Mouse (Mus musculus) adrenal gland, adult (tissue): Measurements from ENCODE around the gene Klhl42.
A peak's percentile ranks its signal among the peaks of the same experiment; 100 is the strongest.

Experiments used
- DNase-seq, 2 experiments: peaks; one replicate each; pipeline ENCODE4 v3.0.0; 2022 to 2023; ENCODE audit warnings: low spot score in 1 of 2; ENCODE audit not compliant: inconsistent age in 2 of 2

The Klhl42 gene

DNA sequence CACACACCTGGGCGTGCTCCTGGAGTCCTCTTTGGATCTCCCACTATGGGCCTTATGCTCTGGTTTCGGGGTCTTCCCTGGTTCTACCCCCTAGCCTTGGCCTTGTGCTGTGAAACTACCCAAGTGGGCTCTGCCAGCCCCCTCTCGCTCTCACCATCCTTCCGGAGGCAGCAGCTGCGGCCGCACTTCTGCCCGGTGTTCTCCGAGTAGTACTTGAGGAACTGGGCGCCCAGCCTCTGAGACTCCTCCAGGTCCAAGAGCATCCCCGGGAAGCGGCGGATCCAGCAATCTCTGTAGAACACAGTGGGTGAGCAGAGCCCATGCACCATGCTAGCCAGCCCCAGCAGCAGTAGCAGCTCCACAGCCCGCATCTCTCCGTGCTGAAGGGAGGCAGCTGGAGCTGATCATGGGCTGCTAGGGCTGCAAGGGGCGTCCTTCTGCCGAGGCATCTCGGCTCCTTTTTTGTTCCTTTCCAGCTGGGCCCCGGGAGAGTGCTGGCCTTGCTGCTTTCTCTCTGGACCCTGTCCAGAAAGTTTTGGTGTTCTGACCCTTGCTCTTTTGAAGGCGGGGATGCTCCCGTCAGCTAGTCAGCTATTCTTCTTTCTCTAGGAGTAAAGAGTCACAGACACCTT lies 4.5 kb upstream of the Klhl42 start, which contains the start of gene Mansc4:
Mansc4 (minus strand) TSS at position 439 of the 632 bp plus-strand sequence.
- DNase-seq = peak; percentile 46 to 69

DNA sequence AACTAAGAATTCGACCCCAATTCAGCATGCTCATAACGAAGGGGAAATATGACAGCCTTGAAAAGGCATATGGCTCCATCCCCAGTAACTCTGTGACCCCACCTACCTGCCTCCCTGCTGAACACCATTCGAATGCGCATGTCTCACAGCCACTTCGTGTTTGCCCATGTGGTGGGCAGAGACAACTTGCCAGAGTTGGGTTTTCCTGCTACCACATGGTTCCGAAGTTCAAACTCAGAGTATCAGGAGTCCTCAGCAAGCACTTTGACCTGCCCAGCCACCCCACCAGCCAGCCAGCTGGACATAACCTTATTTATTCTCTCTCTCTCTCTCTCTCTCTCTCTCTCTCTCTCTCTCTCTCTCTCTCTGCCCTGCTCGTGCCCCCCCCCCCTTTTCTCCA lies 3.4 kb upstream of the Klhl42 start:
- no peak for DNase-seq

DNA sequence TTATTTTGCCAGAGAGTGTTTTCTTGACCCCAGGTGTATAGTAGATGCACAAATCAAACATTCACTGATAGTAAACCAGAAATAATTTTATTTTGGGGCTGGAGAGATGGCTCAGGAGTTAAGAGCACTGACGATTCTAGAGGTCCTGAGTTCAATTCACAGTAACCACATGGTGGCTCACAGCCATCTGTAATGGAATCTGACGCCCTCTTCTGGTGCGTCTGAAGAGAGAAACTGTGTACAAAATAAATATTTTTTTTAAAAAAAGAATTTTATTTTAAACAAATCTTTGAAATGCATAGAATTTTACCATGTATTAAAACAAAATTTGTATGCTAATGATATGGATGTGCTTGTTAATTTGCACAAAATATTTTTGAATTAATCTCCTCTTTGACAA lies 2.7 kb upstream of the Klhl42 start:
- no peak for DNase-seq

DNA sequence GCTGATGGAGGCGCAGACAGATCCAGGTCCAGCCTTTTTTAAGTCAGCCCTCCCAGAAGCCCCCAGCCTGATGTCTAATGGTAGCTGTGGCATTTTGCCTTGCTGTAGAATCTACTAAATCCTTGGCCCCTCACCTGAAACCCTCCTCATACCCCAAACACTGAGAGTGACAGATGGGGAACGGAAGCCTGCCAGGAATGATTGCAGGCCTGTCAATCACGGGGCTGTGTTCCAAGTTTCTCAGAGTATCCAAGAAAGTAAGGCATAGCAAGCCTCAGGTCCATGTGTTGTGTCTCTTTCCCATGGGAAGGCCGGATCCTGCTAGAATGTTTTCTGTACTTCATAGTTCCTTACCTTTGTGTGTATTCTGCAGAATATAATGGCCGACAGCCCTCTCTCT lies 988 bp upstream of the Klhl42 start:
- DNase-seq = no peak

DNA sequence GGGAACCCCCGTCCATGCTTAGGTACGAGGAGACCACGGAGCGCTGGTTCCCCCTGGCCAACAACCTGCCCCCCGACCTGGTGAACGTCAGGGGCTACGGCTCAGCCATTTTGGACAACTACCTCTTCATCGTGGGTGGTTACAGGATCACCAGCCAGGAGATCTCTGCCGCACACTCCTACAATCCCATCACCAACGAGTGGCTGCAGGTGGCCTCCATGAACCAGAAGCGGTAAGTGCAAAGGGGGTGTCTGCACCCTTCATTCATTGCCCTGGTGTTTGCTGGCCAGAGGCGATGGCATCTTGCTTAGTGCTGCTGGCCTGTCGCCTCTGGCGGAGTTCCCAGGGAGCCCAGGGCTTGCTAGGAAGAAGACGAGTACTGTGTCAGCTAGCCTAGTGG lies 957 bp downstream of the Klhl42 start:
- DNase-seq = peak; percentile 60 to 83

DNA sequence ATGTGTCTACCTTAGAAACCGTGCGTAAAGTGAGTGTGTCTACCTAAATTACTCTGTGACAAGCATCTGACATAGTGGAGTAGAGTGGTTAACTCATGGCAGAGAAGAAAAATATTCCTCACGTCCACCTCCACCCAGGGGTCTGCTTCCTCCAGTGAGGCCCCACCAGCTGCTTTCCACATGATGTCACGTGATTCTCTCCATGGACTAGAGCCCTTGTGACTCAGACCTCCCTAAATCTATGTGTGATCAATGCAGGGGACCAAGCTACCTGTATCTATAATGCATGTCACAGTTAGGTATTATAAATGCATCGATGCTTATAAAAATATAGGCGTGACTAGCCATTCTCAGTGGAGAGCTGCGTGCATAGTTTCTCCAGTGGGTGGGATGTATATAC lies 3.6 kb downstream of the Klhl42 start:
- no peak for DNase-seq

DNA sequence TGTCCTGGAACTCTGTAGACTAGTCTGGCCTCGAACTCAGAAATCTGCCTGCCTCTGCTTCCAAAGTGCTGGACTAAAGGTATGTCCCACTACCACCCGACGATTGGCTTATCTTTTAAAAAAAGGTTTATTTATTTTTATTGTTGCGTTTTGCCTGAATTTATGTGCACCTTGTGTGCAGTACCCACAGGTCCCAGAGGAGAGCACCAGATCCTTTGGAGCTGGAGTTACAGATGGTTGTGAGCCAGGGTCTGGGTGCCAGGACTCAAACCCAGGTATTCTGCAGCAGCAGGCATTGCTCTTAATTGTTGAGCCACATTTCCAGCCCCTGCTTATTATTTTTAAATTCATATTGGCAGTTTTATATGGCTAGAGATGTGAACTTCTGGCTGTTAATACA lies 4.9 kb downstream of the Klhl42 start:
- no peak for DNase-seq

DNA sequence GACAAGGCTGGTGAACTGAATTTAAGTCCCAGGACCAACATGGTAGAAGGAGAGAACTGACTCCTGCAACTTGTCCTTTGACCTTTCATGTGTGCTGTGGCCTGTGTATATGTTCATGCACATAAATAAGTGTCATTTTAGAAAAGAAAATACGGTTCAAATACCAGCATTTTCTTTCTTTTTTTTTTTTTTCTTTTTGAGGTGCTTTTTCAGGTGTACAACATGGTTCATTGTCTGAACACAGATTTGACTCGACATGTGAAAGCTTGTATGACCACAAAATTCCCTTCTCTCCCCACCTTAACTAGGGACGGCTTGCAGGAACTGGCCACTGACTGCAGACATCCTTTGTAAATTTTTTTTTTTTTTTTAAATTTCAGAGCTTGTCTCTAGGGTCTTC lies 5.8 kb downstream of the Klhl42 start:
- no peak for DNase-seq

DNA sequence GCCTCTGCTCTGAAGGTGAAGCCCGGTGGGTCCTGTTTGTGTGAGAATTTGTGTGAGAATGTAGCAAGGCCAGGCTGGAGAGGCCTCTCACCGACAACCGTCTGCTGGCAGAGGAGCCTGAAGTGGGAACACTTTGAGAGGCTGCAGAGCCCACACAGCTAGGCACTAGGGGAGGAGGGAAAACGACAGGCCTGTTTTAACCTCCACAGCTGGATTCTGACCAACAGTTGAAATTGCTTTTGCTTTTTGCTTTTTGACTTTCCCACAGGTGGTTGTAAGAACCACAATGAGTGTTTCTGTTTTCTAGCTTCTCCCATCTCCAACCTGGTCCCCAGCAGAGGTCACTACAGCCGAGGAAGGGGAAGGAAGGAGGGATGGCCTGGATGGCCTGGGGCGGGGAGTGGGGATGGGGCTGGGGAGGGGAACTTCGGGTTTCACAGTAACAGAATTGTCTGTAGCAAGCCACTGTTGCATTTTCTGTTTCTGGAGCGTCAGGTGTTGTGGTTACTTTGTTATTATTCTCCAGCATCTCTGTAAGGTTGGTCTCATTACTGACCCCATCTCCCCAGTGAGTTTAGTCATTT lies 6.3 kb downstream of the Klhl42 start:
- no peak for DNase-seq

DNA sequence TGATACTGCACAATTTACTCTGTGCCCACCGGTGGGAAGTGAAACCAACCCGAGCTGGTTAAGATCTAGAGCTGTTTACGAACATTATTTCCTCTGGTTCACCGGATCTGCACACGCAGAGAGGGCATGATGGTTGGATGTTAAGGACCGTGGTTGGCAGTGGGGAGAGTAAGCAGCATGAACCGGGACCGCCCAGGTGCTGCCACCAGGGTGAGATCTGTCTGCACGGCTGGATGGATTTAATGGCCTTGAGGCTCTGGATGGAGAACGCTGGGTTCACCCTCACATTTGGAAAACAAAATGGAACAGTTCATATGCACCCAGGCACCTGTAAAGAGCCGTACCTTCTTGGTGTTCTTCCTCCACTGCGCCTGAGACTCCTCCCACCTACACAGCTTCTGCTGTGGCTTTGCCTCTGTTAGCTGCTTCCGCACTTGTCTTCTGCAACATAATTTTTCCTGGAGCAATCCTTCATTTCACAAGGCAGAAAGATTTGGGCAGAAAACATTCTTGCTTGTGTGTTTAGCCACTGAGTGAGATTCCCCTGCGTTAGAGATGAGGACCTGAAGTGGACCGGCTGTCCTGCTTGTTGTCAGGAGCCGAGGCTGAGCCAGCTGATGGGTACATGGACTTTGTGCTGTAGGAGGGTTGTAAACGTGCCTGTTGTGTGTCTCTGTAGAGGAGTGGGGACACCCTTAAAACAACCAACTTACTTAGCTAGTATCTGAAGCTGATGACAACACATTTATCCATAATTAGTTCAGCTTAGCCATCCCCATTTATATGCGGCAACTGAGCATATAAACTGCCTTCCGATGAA lies 8.5 kb downstream of the Klhl42 start:
- DNase-seq = no peak

DNA sequence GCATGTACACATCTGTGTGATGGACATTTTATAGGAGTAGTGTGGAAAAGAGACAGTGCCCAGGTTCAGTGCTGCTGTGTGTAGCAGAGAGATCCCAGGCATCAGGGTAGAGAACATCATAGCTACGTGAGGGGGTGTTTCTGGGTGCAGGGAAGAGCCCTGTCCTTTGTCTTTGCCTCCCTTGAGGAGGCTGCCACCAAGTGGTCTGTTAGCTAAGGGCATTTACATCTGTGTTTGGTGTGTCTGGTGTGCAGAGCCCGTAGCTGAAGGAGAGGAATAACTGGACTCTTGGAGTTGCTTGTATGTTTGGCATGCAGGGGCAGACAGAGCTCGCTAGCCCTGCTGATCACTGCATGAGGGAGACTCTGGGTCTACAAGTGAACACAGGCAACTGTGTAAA lies 11.1 kb downstream of the Klhl42 start:
- DNase-seq = no peak

DNA sequence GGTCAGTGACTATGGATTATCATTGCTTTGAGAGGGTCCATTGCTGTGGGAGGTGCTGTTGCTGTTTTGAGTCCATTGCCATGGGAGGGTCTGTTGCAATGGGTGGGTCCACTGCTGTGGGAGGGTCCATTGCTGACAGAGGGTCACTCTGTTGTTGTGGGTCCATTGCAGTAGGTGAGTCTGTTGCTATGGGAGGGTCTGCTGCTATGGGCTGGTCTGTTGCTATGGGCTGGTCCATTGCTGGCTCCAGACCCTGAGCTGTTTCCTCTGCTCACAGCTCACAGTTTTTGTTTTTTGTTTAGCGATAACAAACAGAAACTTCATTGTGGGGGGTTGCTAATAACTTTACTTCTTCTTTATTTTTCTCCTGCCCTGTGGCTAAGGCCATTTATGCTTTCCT lies 14.3 kb downstream of the Klhl42 start:
- DNase-seq = no peak

DNA sequence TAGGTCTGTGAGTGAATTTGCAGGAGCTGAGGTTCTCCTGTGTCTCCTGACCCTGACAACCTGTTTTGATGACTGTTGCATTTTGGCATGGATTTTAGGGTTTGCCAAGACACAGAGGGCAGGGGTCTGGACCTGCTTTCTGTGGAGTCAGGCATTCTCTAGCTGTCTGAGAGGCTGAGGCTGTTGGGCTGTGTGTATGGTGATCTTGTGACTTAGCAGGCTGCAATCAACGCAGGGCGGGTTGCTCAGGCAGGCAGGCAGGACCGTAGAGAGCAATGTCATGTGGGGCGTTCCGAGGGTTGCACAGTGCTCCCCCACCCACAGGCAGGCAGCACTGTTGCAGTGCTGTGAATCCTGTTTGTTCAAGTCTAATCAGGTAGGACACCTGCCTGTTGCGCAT lies 15.5 kb downstream of the Klhl42 start:
- DNase-seq = peak in 1 of 2 experiments; percentile 17

DNA sequence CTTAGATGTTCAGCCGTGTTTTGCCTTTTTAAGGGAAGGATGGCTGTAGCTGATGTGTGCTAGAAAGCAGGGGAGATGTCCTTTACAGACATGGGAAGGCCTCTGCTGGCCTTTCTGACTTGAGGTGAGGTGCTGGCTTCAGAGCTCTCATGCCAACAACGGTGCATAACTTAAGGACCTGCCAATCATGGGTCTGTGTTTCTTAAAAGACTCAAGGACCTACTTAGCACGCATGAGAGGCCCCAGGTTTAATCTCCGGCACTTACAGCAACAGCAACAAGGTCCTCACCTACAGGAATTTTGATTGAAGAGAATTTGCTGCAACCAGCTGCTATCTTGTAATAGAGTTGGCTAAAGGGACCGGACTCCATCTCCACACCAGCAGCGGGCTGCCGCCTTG lies 18.1 kb downstream of the Klhl42 start:
- DNase-seq = peak in 1 of 2 experiments; percentile 15

DNA sequence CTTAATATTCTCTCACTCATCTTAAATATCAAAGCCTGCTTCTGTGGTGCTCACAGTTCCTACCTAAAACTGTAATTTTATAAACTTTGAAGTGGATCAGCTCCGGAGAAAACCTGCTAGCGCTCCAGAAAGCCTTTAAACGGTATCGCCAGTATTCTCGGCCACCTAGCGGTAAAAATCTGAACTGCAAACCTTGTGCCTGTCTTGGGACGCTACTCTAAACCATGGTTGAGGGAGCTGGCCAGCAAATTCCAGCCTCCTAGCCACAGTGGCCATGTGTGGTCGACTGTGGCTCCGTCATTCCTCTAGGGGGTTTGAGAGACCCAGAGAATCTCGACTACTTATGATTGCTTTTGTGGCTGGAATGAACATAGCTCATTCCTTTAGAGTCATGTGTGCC lies 25.4 kb downstream of the Klhl42 start:
- DNase-seq = peak; percentile 73 to 94

DNA sequence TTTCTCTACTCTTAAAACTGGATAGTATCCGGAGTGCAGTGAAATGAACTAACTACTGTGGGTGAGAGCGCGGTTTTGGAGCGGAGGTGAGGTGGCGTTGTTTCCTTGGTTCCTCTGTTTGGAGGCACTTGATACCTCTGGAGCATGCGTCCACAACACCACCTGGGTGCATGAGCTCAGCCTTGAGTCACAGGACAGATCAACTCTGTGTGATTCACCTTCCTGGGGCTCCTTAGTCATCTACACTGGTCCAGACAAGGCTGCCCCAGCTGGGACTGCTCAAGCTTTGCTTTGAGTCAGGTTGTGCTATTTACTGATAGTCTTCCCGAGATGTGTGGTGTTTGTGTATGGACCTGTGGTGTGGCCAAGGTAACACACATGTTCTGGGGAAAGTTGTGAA lies 26.6 kb downstream of the Klhl42 start:
- peak in 1 of 2 experiments; percentile 27 for DNase-seq

DNA sequence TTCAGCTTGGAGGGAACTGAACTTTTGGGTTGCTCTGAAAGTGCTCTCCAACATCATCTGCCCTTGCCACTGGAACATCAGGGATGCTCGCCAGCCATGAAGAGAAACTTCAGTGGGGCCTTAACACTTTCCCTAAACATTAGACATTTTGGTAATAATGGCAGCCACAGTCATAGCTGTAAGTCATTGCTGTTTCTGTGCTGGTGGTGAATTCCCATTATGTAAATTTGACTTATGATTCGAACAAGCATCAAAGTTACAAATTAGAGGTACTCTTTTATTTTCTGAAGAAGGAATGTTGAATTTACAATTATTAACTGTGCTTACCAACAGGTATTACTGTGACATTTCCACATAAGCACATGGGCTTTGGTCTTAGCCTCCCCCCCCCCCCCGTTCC lies 27.0 kb downstream of the Klhl42 start:
- no peak for DNase-seq

DNA sequence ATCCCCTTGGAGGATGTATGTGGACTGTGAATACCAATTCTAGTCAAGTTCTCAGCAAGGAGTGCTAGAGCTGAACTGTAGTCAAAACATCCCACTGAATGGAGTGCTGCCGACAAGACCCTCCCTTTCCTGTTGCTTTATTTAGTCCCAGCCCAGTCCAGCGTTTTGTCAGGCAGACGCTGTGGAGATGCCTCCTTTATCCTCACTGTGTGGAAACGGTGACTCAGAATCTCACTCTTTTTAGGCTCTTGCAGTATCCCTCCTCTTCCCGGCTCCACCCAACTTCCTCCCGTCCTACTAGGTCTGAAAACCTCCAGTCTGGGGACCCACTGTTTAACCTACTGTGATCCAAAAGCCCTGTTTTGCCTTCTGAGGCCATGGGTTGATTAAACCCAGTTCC lies 30.1 kb downstream of the Klhl42 start:
- DNase-seq = peak in 1 of 2 experiments; percentile 19

DNA sequence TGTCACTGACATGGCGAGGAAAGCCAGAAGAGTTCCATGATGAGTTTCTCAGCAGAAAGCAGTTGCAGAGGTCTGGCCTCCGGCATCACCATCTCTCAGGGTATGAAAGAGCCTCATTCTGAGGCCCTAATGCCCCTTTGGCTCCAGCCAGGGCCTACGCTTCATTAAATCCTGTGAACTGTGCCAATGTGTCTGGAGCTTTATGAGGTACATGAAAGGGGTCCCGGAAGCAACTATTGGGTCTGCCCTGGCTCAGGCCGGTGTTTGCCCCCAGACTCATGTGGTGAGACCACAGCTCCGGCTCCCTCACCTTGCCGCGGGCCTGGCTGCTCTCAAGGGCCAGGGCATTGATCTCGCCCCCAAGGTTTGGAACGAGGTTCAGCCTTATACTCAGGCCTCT lies 36.1 kb downstream of the Klhl42 start:
- DNase-seq = no peak

DNA sequence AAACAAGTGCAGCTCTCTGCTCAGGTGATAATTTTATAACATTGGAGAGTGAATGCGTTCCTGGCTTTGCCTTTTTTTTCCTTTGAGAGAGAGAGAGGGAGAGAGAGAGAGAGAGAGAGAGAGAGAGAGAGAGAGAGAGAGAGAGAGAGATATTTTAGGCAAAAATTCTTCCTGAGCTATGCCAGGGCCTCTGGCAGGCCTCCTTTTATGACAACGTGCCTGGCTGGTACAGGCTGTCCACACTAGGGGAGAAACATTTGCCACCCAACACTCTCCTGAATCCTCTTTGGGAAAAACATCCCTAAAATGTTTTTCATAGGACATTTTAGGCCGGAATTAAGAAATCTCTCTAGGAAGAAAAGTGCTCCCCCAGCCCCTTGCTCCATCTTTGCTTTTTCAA lies 47.1 kb downstream of the Klhl42 start:
- DNase-seq = no peak

DNA sequence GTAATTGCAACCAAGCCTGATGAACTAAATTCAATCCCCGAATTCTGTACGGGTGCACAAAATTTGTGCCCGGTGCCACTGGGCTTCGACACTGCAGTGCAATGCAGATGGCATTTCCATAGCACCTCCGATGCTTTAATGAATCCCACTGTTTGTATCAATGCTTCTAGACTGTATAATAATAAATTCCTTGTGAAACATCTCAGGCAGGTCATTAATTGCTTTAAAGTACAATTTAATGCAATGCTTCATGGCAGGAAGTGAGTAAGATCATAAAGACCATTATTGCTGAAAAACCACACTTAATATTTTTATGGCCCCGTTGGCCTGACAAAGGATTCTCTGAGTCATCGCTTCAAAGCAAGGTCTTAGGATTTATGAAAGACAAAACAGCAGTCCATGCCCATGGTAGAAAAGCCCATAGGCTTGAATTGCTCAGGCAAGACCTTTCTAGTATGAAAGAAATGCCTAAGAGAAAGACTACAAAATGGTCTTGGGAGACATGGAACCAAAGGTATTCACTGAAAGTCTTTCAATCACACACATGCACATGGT lies 49.5 kb downstream of the Klhl42 start:
- peak in 1 of 2 experiments; percentile 57 for DNase-seq

DNA sequence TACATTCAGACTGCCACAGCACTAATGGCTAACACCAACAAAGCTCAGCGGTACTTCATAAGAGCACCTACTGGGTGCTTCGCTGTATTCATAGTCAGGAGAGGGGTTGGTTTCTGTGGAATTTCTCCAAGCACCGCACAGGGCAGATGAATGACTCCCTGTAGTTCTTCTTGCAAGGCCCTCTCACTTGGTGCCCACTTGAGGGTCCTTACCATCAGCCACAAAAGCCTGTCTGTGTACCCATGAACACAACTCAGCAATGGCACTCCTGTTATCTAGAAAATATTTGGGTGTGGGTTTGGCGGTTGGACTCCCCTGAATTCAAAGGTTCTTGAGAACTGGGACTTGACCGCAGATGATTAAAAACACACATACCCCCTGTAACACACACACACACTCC lies 53.5 kb downstream of the Klhl42 start:
- DNase-seq = no peak
